Mouse (Mus musculus) left cerebral cortex, postnatal 36 days (tissue): ENCODE results near the gene Mcm10. TPM values are rescaled to one million over a fixed set of nuclear protein-coding genes. Genes with fewer than 3 reads are reported as not detected.
"Not testable (repeated sequence)": the region's sequence is repeated elsewhere in the genome, so short reads cannot be mapped to it uniquely, and the experiment has no call there.

ENCODE experiments used
- DNase-seq, 2 experiments: peaks; one replicate each; pipeline ENCODE4 v3.0.0; 2021 to 2022; ENCODE audit warnings: low spot score in 2 of 2, mixed read lengths in 1 of 2
- intact Hi-C: fragments of 180-260 bp; cut with DNase I; formaldehyde crosslinking; loops from one replicate; pipeline ENCODE4 v1.15.1; 2025
- total RNA-seq, 2 experiments: library from RNA; stranded (reverse); gene quantifications; 2 replicates each; pipeline ENCODE4 v1.2.3; 2021

The Mcm10 gene
- total RNA-seq, 2 experiments from 2014 or later, result 0.79 to 0.96 TPM

DNA sequence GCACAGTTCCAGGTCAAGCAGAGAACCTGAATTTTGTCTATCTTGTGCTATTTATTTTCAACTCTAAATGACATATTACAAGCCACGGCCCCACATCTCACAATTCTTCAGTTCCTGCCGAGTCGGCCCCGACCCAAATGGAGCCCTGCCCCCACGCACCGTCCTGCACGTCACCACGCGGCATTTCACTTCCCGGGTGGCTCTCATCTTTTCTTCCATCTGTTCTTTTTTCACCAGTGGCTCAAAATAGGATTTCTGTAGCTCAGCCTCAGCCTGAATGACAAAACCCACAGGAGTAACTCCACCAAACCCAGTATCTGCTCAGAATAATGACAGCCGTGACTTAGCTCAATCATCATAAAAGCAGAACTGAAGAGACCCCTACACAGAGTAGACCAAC, 19.0 kb downstream of the Mcm10 start:
- intact Hi-C loops, result no loop called here

DNA sequence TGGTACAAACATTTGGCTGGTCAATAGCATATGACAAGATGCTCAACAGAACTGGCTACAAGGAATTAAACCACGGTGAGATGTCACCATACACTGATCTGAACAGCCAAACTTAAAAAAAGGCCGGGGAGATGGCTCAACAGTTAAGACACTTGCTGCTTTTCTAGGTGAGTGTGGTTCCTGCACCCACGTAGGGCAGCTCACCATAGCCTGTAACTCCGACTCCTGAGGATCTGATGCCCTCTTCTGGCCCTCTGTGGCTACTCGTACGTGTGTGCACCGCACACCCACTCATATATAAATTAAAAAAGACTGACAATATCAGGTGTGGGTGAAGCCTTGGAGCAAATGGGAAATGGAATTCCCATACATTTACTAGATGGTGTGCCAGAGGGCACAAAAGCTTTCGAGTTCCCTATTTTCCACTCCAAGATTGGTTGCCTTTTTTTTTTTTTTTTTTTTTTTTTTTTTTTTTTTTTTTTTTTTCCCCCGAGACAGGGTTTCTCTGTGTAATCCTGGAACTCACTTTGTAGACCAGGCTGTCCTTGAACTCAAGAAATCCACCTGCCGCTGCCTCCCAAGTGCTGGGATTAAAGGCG, 23.7 kb downstream of the Mcm10 start:
- intact Hi-C loops, result no loop called here
- no peak for DNase-seq

More for the DNA sequence above, 19.0 kb downstream of the Mcm10 start:
- peak; percentile 31 to 47 for DNase-seq

DNA sequence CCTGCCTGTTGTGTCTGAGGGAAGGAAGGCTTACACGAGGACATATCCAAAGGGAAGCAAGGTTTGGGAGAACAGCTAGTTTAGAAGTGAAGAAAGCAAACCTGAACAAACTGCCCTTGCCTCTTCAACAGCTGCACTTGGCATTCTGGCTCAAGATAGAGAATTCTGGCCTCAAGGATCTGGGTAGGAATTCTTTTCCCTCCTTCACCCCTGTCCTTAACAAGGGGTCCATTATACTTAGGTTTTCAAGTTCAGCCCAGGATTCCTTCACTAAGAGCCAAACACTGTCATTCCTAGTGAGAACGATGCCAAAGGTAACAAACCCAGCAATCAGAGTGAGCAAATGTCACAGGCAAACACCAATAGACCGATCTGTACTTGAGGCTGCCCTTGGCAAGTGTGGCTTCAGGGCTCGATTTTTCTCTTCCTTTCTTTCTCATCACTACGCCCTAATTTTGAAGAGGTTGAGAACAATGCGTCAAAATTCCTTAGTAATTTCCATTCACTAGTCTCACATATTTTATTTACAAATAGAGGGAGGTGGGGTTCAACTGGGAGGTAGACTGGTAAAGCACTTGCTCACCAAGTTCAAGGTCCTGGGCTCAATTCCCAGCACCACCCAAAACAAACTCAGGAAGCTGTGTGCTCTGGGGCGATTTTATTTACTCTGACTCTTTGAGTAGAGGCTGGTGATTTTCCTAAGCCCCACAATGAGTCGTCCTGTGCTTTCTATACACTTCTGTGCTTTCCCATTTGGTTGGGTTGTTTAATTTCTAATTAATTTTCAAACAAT, 25.0 kb downstream of the Mcm10 start:
- intact Hi-C loops, result no loop called here
- no peak for DNase-seq

DNA sequence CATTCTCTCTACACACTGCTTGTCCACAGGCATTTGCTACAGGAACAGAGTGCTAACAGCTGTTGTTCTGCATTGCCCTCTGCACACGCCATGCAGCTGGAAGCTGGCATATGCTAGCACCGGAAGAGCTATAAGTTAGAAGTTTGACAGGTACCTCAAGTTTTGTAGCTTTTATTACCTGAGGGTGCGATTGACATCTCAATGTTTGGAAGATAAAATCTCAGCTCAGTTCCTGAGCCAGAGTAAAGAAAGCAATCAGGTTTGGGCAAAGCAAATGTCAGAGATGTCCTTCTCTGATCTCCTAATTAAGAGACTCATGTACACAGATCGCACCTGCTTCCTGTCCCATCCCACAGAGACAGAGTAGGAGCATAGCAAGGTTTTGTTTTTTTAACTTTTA, 25.8 kb downstream of the Mcm10 start:
- no peak for DNase-seq
- intact Hi-C loops, result no loop called here

DNA sequence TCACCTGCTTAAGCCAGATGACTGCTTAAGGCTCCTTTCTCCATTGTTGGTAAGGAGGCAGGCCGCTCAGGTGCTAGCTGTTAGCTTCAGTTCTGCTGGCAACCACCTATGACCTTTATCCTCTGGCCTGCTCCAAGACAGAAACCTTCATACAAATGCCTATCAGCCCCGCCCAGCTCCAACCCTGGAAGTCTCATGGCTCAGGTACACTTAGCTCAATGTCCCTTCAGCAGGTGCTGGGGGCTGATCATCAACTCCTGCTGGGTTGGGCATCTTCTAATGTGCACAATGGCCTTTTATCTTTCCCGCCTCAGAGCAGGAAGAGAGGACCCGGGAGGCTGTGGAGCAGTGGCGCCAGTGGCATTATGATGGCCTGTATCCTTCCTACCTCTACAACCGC, 27.6 kb downstream of the Mcm10 start:
- no peak for DNase-seq
- intact Hi-C loops, result no loop called here

DNA sequence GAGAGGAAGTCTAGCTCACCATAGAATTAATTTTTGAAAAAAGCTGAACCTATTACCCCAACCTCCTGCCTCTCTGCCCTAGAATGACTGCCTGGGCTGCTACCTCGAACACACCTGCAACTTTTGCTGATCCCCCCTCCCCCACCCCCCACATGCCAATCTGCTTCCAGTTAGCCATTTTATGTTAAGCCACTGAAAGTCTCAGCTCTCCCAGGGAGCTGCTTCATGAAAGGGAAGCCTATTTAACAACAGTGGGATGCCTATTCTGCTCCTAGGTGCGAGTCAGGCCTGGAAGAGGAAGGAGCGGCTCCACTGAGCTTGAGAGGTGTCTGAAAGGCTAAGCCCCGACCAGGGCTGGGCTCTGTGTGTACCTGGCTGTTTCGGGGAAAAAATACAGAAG, 28.6 kb downstream of the Mcm10 start:
- intact Hi-C loops, result no loop called here
- no peak for DNase-seq

DNA sequence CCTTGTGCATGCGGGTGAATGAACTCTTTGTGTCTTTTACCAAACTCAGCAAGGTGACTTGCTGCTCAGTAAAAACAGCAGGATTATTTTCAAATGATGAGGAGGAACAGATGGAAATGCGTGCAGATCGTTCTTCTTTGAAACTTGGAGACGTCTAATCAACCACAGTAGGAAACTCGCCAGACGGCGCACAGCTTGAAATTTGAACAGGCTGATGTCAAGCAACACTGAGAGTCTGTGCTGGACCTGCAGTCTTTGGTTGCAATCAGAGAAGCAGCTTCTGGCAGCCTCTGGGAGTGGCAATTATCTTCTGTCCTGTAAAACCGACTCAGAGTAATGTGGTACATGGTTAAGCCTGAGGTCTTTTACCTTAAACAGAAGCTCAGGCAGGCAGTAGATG, 34.5 kb downstream of the Mcm10 start:
- DNase-seq, result no peak

DNA sequence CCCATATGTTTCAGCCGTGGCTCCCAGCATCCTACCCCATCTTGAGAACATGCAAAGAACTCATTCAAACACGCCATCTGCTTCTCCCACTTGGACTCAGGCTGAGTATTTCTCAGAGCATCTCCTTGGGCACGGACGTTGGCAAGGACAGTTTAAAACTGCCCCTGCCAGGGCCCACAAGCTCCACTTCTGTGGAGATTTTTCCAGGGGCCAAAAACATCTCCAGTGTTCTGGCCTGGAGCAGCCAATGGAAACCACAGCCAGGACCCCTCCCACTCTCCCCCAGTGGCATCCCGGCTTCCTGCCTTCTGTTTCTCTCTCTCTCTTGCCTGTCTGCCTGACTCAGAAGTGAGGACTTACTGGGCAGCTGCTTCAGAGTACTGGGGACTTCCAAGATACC, 36.8 kb downstream of the Mcm10 start, which contains the start of gene Ucma:
TSS of gene Ucma (plus strand) at position 316 of the 400 bp plus-strand sequence.
- intact Hi-C loops, result no loop called here
- DNase-seq, result peak; percentile 25 to 55

More for the DNA sequence above, 34.5 kb downstream of the Mcm10 start:
- intact Hi-C loops, result no loop called here

DNA sequence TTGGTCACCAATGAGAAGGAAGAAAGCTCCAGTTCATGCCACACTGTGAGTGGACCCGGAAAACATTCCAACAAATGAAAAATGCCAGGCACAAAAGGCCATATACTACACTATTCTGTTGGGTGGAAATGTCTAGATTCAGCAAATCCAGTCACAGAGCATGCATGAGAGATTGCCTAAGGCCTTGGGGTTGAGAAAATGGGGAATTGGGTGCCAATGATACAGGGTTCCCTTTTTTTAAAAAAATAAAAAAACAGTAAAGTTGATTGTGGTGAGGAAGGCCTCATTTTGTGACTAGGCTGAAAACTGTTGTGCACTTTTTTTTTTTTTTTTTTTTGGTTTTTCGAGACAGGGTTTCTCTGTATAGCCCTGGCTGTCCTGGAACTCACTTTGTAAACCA, 43.5 kb downstream of the Mcm10 start:
- intact Hi-C loops, result no loop called here
- no peak for DNase-seq

DNA sequence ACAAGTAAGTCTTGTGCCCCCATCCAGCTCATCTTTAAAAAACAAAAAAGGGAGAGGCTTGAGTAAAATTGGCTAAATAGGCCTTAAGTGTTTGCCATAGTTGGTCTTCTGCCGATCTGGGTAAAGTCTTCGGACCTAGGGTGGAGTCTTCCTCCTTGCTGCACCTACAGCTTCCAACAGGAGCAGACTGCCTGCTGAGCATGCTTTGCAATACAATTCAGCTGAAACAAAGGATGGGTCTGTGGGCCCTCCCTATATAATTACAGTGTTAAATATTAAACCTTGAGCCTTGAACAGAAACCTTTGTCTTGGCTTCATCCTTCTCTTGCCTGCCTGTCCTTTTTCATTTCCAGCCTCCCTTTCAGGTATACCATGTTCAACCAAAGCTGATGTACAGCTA, 44.8 kb downstream of the Mcm10 start:
- intact Hi-C loops, result no loop called here
- DNase-seq, result no peak

DNA sequence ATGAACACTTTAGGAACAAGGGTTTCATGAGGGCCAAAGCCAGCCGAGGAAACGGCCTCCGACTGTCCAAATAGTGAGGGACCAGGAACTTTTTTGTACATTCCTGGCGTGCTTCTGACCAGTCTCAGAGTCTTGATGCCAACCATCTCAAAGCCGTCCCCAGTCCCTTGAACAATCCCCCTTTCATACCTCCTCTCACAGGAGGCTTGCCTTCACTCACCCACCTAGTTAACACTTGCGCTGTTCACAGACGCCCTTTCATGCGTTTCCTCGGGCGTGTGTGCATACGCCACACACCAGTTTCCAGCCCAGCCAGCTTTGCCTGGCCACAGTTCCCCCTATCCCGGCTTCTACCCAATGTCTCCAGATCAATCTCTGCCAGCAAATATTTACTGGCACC, 54.6 kb downstream of the Mcm10 start:
- intact Hi-C loops, result no loop called here
- DNase-seq, result no peak

DNA sequence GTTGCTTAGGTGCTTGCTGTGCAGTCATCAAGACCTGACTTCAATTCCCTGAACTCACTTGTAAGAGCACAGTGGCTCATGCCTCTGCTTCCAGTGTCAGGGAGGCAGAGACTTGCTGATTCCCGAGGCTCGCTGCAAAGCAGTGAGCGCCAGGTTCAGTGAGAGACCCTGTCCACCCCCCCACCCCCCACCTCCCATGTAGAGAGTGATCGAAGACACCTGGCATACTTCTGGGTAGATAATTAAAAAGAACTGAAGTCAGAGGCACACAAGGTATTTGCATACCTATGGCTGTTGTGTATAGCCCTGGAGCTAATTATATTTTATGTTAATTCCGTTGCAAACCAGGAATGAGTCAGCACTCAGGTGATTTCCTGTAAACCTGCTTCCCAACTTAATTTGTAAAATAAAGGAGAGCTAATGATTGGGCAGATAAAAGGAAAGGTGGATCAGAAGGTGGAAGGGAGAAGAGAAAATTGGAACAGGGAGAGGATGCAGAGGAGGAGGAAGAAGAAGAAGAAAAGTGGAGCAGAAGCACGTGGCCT, 58.3 kb downstream of the Mcm10 start:
- DNase-seq, result no peak
- intact Hi-C loops, result no loop called here

DNA sequence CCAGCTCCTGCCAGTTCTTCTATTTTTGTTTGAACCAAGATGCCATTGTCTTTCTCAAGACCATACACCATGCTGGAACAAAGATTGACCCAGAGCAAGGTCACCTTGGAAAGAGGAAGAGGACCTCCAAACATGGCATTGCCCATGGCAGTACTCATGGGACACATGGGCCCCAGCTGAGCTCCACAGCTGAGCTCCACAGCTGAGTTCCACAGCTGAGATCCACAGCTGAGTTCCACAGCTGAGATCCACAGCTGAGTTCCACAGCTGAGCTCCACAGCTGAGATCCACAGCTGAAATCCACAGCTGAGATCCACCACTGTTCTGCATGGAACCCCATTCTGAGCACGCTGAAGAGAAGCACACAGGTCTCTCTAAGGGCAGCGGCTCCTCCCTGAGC, 61.6 kb downstream of the Mcm10 start:
- intact Hi-C loops, result no loop called here
- no peak for DNase-seq

DNA sequence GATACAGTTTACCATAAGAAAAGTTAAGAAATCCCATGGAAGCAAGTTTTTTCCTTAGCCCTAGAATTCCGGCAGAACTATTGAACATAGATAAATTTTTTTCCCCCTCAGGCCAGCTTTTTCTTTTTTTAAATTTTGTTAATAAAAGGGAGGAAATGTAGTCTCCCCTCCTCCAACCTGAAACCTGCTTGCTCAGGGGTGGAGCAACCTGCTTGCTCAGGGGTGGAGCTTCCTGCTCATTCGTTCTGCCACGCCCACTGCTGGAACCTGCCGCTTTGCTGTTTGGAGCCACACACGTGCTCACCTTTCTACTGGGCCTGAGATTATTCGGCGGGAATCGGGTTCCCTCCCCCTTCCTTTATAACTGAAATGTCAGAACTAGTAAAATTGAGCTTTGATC, 62.9 kb downstream of the Mcm10 start:
- intact Hi-C loops, DNase-seq: not testable (repeated sequence)

DNA sequence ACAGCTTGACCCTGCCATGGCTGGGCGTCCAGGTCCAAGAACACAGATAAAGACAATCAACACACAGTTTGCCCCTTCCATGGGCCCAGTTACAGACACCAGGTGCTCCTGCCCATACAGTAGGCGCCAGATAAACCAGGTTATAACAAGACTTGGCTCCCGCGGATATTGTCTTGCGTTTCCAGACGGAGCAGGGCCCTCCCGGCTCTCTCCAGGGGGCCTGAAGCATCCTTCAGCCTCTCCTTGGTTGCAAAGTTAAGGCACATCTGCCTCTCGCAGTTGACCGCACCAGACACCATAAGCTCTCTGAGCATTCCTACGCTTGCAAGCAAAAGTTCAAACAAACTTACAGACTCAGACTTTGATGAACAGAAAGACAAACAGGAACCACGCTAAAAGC, 71.7 kb downstream of the Mcm10 start:
- intact Hi-C loops, result no loop called here
- no peak for DNase-seq

Other genes starting within 250 kb of the Mcm10 start
- gene Sephs1, start 131.2 kb downstream of the Mcm10 start, total RNA-seq, result 10 to 100 TPM; 22.3 to 23.9 TPM
- gene Phyh, start 93.8 kb downstream of the Mcm10 start, total RNA-seq, result 100 to 1,000 TPM in 1 of 2 experiments, 10 to 100 TPM in 1; 90.4 to 104 TPM
- gene Ucma, start 36.7 kb downstream of the Mcm10 start, total RNA-seq, result 1 to 10 TPM; 1.6 to 2.0 TPM
- 10 to 100 TPM; 17.2 to 18.5 TPM for gene Optn, start 51.3 kb upstream of the Mcm10 start, total RNA-seq
- 10 to 100 TPM; 15.9 to 17.5 TPM for gene Ccdc3, start 125.0 kb upstream of the Mcm10 start, total RNA-seq